Mouse (Mus musculus) urinary bladder, postnatal 14 days (tissue): ENCODE measurements around the gene Acsbg2.
"Not testable (repeated sequence)": the region's sequence is repeated elsewhere in the genome, so short reads cannot be mapped to it uniquely, and the experiment has no call there.

ENCODE experiments used
- DNase-seq: peaks from one replicate; pipeline ENCODE4 v3.0.0; 2021; ENCODE audit warnings: low spot score

Acsbg2 gene

DNA sequence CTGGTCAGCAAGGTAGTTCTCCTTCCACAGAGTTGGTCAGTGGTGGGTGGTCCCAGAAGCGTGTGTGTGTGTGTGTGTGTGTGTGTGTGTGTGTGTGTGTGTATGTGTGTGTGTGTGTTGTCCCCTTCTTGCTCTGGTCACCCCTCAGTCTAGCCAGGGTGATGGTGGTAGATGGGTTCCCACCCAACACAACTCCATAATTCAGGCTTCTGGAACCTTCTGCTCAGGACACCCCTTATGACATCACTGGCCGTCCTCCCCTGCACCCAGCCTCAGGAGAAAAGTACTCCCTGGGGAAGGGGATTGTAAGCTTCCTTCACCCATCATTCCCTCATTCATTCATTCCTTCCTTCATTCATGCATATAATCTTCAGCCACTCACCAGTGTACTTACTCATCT, at the start of gene Acsbg2:
Gene Acsbg2 (minus strand): TSS at position 211 of the 400 bp plus-strand sequence.
- no peak for DNase-seq

DNA sequence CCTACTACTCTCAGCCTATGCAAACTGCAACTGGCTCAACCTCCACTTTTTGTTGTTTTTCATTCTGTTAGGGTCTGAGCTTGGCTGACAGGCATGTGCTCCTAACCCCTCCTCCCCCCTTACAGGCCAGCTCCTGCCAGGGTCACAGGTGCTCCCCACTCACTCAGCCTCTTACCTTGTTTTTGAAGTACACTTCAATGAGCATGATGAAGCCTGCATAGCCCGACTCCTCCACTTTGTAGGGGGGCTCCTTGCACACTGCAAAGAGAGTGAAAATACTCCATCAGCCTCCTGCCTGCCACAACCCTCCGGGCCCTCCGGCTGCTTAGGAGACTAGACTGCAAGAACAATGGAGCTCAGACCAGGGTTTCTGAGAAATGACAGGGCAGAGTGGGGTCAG, 45.5 kb upstream of the Acsbg2 start:
- DNase-seq = no peak

GRCm38 (mm10) chr17:56917166-56917565, 42.9 kb upstream of the Acsbg2 start:
- no peak for DNase-seq

DNA sequence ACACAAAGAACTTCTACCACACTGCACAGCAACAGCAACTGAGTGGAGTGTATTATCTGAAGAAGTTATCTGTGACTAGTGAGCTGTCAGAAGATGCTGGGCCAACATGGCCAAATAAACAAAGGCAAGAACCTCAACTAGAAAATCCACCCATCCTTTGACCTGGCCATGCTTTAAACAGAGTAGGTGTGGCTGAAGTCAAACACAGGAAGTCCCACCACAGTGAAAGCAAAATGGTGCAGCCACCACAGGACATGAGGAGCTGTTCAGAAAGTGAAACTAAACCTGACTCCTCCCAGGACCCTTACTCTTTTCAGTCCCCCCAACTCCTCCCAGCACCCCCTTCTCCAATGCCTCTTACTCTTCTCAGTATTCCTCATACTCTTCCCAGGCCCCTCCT, 39.2 kb upstream of the Acsbg2 start:
- no peak for DNase-seq

DNA sequence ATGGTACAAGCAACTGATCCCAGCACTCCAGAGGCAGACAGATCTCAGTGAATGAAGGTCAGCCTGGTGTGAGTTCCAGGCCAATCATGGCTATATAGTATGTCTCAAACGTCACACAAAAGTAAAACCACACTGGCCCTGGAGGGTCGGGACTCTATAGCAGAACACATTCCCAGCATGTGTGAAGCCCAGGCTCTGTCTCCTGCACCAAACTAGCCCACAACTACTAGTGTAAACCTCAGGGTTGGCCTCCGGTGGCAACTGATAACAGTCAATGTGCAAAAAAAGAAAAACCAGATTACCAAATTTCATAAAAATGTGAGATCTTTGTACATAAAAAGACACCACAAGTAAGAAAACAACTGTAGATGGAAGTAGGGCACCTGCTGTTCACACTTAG, 38.8 kb upstream of the Acsbg2 start:
- DNase-seq = no peak

- not testable (repeated sequence) for DNase-seq
Observed at GRCm38 (mm10) chr17:56909764-56910163, 35.5 kb upstream of the Acsbg2 start.

DNA sequence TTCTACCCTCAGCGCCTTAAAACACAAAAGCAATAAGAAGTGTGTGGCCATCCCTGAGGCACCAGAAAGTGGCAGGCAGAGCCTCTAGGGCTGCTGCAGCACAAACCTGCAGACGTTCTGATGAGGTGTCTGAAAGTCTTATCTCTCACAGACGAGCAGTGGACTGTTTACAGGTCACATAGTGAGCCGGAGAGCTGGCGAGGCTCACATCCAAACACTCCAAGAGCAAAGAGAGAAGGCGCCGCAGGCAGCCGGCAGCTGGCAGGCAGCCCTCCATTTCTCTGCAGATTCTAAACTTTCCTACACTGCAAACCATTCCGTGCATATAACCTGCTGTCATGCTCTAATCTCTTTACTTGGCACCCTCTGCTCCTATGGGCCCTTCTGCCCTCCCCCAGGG, 33.6 kb upstream of the Acsbg2 start:
- peak; percentile 55 for DNase-seq

- peak; percentile 94 for DNase-seq
Observed at GRCm38 (mm10) chr17:56907096-56907495, 32.8 kb upstream of the Acsbg2 start.

GRCm38 (mm10) chr17:56906166-56906565, 31.9 kb upstream of the Acsbg2 start:
- DNase-seq = no peak

DNA sequence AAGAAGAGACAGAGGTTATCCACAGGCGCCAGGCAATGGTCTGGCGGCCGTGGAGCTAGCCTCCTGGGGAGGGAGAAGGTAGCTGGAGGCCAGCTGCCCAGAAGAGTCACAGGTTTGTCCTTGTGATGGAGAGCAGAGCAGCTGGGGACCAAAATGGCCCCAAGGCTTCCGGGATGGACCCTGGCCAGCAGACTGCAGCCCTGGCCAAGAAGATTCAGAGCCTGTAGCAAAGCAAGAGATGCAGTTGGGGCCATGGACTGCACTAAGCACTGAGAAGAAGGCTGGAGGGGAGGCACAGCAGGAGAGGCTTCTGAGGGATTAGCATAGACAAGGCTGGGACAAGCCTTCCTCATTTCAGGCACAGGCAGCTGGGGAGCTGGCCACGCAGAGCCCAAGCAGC, 28.5 kb upstream of the Acsbg2 start:
- DNase-seq = no peak

DNA sequence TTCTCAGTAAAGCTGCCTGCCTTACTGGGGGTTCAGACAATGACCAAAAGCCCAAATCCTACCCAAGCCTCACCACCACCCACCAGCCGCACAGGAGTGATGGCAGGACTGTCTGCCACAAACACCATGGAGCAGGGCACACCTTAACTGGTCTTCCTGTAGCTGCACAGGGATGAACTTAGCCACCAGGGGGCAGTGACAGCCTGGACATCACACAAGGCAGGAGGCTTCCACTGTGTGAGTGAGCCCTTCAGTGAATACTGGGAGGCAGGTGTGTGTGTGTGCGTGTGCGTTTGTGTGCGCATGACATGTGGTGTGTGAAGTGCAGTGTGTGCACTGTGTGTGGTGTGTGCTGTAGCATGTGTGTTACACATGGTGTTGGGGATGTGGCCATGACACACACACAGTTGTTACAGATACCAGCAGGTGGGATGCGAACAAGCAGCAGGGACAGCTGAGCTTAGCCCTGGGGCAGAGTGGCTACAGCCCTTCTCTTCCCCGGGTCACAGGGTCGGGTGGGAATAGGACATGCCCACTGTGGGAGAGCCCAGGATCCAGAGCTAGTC, 23.5 kb upstream of the Acsbg2 start:
- DNase-seq = peak; percentile 88

- DNase-seq = no peak
Observed at GRCm38 (mm10) chr17:56896513-56897129, 22.4 kb upstream of the Acsbg2 start.

DNA sequence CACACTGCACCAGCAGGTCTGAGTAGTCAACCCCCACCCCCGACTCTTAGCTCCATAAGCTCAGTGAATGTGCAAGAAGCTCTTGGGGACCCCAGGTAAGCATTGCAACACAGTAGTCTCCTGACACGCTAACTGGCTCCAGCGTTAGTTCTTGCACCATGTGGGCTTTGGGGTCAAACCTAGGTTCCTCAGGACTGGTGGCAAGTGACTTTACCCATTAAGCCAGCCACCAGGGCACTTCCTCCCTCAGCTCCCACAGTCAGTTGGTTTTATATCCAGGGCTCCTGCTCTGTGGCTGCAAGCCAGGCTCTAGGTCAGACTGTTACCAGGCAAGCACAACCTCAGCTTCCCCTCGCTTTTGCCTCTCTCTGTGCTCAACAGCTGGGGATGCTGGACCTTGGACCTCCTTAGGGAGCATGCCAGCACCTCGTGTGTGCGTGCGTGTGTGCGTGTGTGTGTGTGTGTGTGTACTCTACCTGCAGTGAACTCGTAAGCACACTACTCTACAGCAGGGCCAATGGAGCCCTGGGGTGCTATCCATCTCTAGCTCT, 21.2 kb upstream of the Acsbg2 start:
- DNase-seq = no peak

- no peak for DNase-seq
Observed at GRCm38 (mm10) chr17:56890018-56890417, 15.8 kb upstream of the Acsbg2 start.

DNA sequence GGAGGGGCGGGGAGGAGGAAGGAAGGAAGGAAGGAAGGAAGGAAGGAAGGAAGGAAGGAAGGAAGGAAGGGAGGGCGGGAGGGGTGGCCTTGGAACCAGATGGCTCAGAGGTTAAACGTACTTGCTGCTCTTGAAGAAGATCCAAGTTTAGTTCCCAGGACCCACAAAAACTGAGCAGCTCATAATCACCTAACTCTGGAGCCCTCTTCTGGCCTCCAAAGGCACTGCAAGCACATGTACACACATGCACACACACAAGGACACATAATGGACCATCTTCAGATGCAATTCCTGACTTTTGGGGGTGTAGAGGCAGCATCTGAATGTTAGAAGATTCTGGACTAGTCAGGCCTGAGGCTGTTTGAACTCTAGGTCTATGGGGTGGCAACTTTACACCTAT, 13.8 kb upstream of the Acsbg2 start:
- DNase-seq = no peak

- DNase-seq = no peak
Observed at GRCm38 (mm10) chr17:56884809-56885208, 10.6 kb upstream of the Acsbg2 start.

DNA sequence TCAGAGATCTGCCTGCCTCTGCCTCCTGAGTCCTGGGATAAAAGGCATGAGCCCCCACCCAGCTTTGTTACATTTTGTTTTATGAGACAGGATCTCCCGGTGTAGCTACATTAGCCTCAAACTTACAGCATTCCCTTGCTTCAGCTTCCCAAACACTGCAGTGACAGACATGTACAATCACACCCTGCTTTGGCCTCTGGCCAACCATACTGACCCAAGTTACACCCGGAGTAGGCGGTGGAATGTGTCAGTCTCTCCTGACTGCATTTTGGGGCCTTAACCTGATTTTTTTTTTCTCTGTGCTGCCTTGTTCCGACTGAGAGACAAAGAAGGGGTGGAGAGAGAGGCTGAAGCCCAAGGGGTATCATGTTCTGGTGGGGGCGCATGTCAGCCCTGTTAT, 10.1 kb upstream of the Acsbg2 start:
- peak; percentile 51 for DNase-seq

- DNase-seq = peak; percentile 32
Observed at GRCm38 (mm10) chr17:56883612-56884011, 9.4 kb upstream of the Acsbg2 start.

GRCm38 (mm10) chr17:56877426-56877825, 3.2 kb upstream of the Acsbg2 start:
- no peak for DNase-seq

GRCm38 (mm10) chr17:56876981-56877380, 2.7 kb upstream of the Acsbg2 start:
- no peak for DNase-seq

DNA sequence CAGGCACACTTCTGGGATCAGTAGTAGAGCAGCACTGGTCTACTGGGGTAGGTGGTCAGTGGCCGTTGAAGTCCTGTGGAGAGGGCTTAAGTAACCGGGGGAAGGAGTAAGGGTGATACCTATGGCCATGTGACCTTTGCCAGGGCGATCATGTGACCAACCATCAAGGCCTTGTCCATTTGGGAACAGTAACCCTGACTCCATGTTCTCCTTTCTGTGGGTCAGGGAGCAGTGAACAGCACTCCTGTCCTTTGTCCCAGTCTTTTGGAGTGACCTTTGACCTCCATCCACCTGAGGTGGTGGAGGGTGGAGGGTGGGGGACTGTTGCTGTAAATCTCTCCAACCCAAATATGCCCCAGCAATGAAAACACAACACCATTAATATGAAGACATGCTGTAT, 2.2 kb upstream of the Acsbg2 start:
- DNase-seq = no peak

DNA sequence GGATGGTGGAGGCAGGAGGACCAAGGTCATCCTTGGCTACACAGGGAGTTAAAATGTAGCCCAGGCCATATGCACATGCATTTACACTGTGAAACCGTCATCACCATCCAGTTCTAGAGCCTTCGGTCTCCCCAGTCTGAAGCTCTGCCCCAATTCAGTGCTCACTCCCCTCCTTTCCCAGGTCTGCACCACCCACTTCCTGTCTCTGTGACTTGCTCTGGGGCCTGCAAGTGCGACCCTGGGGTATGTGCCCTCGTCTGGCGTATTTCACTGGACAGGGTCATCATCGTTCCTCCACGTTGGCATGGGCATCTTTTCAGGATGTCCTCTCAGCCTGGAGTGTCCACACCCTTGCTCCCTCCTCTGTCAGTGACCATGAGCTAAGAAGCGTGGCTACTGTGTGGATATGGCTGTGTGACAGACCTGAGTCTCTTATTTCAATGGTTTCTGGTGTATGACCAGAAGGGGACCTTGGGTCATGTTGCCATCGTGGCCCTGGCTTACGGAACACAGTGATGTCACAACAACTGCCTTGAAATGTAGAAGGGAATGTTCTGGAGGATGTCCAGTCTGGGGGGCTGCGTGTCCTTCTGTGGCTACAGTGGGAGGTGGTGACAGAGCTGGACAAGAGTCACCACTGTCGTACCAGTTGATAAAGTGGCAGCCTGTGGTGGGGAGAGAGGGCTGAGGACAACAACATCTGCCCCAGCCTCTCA, 847 bp upstream of the Acsbg2 start, which contains the start of gene 1700061G19Rik:
Gene 1700061G19Rik (plus strand): TSS at position 542 of the 716 bp plus-strand sequence.
- DNase-seq = no peak

GRCm38 (mm10) chr17:56872512-56872911, 1.7 kb downstream of the Acsbg2 start:
- DNase-seq = no peak
